Comparison of ENCODE assay signal across 21 mouse cellular contexts in genomic region chr1:181271164-181271563, GRCm38 (mm10). TPM values are rescaled to one million over a fixed set of nuclear protein-coding genes. Genes with fewer than 3 reads are reported as not detected.
DNase-seq lines count a peak whose midpoint lies in the region; ATAC-seq lines count a peak whose summit lies in the region.
"Had no signal": no experiment of that assay in that cellular context is flagged by ENCODE, and none has a peak within 500 bp of the region (broad histone marks: within the 10 kb centered on the region; RNA-seq: fewer than 3 reads in every experiment).

No protein-coding gene starts in this region.

- H3K4me2 ChIP-seq in liver, embryonic 13.5 days, result no peak overlapping the region
- no peak overlapping the region for H3K4me2 ChIP-seq in liver, embryonic 16.5 days (ENCODE audit: low read depth, low read length)
- H3K4me2 ChIP-seq: embryonic facial prominence, embryonic 12.5 days; embryonic facial prominence, embryonic 15.5 days; forebrain, embryonic 15.5 days; heart, embryonic 11.5 days; hindbrain, embryonic 12.5 days had no signal

- H3K36me3 ChIP-seq in liver, embryonic 13.5 days, result no peaks in the 10 kb centered on the region
- no peaks in the 10 kb centered on the region for H3K36me3 ChIP-seq in liver, embryonic 16.5 days (ENCODE audit: control insufficient read depth, insufficient read depth)
- H3K36me3 ChIP-seq: embryonic facial prominence, embryonic 12.5 days; embryonic facial prominence, embryonic 15.5 days; forebrain, embryonic 15.5 days; hindbrain, embryonic 12.5 days had no signal

- 84% methylated on average over 5 of the region's 5 CpGs for WGBS in liver, embryonic 13.5 days (ENCODE audit: insufficient replicate concordance)
- WGBS in liver, embryonic 16.5 days (ENCODE audit: insufficient replicate concordance), result 74% methylated on average over 5 of the region's 5 CpGs

- H3K9me3 ChIP-seq in liver, embryonic 13.5 days (replicated peaks), result no peaks in the 10 kb centered on the region
- H3K9me3 ChIP-seq in liver, embryonic 16.5 days (replicated peaks; ENCODE audit: control insufficient read depth, low read length), result no peaks in the 10 kb centered on the region
- H3K9me3 ChIP-seq: embryonic facial prominence, embryonic 12.5 days; embryonic facial prominence, embryonic 15.5 days; forebrain, embryonic 15.5 days had no signal

- no peak overlapping the region for H3K4me3 ChIP-seq in liver, embryonic 13.5 days (replicated peaks)
- no peak overlapping the region for H3K4me3 ChIP-seq in liver, embryonic 16.5 days (ENCODE audit: low read depth, low read length)
- H3K4me3 ChIP-seq: embryonic facial prominence, embryonic 12.5 days; embryonic facial prominence, embryonic 15.5 days; forebrain, embryonic 15.5 days; heart, adult 2 months; hindbrain, embryonic 12.5 days had no signal

- peaks cover 22% of the 10 kb centered on the region for H3K4me1 ChIP-seq in liver, embryonic 13.5 days (replicated peaks)
- H3K4me1 ChIP-seq in liver, embryonic 16.5 days (ENCODE audit: control insufficient read depth, low read depth, low read length), result peaks cover 18% of the 10 kb centered on the region
- H3K4me1 ChIP-seq: embryonic facial prominence, embryonic 15.5 days; forebrain, embryonic 15.5 days; hindbrain, embryonic 12.5 days had no signal

- ATAC-seq in liver, embryonic 13.5 days (ENCODE audit: low read depth), result no peak
- no peak for ATAC-seq in liver, embryonic 16.5 days (ENCODE audit: low read depth)
- ATAC-seq in monocyte, adult 5-6 weeks (replicated peaks; ENCODE audit: insufficient number of reproducible peaks, low FRiP score, low TSS enrichment, poor library complexity, severe bottlenecking), result 0 out of 2 replicates have a peak, but pooled peaks have one; percentile 22
- ATAC-seq: CD4-positive, CD25-positive, alpha-beta regulatory T cell, adult 4 months; forebrain, embryonic 15.5 days; hindbrain, embryonic 16.5 days had no signal

- H3K27me3 ChIP-seq in liver, embryonic 13.5 days, result 0 out of 2 replicates have a peak, but pooled peaks cover 2% of the 10 kb centered on the region
- no peaks in the 10 kb centered on the region; the same call in none of the 2 replicates for H3K27me3 ChIP-seq in liver, embryonic 16.5 days (ENCODE audit: control insufficient read depth, insufficient read depth, low read depth, low read length)
- H3K27me3 ChIP-seq: embryonic facial prominence, embryonic 12.5 days; embryonic facial prominence, embryonic 15.5 days; forebrain, embryonic 15.5 days; hindbrain, embryonic 12.5 days had no signal

- no peak for DNase-seq in liver, embryonic 13.5 days
- DNase-seq in liver, result no peak
- no peak for DNase-seq in layer of hippocampus, postnatal 10 days (ENCODE audit: low spot score in 2 of 2)
- DNase-seq in right cerebral cortex, postnatal 25 days, result no peak
- DNase-seq: adrenal gland, adult 2 months; adrenal gland, postnatal 14 days; cerebellum, adult 11 months; cerebellum, adult 2 months; cerebellum, adult 9-11 months; cerebellum, postnatal 25 days; gastrocnemius, postnatal 25 days had no signal

- peak overlapping the region; percentile 32 for H3K27ac ChIP-seq in liver, embryonic 13.5 days
- H3K27ac ChIP-seq in liver, embryonic 16.5 days (ENCODE audit: low read length), result peak overlapping the region; percentile 47; the same call in 1 of the 2 replicates
- H3K27ac ChIP-seq: embryonic facial prominence, embryonic 12.5 days; embryonic facial prominence, embryonic 15.5 days; forebrain, embryonic 15.5 days; heart, adult 2 months; hindbrain, embryonic 12.5 days had no signal

- no peak overlapping the region for H3K9ac ChIP-seq in liver, embryonic 13.5 days
- H3K9ac ChIP-seq in liver, embryonic 16.5 days (ENCODE audit: low read depth, low read length), result no peak overlapping the region
- H3K9ac ChIP-seq: embryonic facial prominence, embryonic 12.5 days; embryonic facial prominence, embryonic 15.5 days; forebrain, embryonic 15.5 days; hindbrain, embryonic 12.5 days had no signal

RNA-seq across cellular contexts. Expression of gene Wdr26, which starts 59.4 kb away (rescaled TPM):
- polyA plus RNA-seq in liver, embryonic 13.5 days (2015; fragmentation: Nextera tagmentation; extraction: Ambion mirVana), result 55.6 and 62.5 TPM in 2 replicates
- polyA plus RNA-seq in liver, embryonic 16.5 days (2015; fragmentation: Nextera tagmentation; extraction: Ambion mirVana), result 42.9 and 46.1 TPM in 2 replicates
- 228 to 273 TPM (median 242 TPM) in 3 replicates for total RNA-seq in monocyte, adult 5-6 weeks (2017)
- 100 to 1,000 TPM; 129 to 138 TPM for total RNA-seq in layer of hippocampus, postnatal 10 days (2021)
